Mouse (Mus musculus) heart, adult 2 months (tissue): ENCODE measurements around the gene Satb2. TPM values are rescaled to one million over a fixed set of nuclear protein-coding genes. Genes with fewer than 3 reads are reported as not detected.

ENCODE experiments used
- DNase-seq, 2 experiments: peaks; one replicate each; pipeline ENCODE4 v3.0.0; 2021
- H3K27ac ChIP-seq: fragments of 200-600 bp; 2 replicates; pipeline ENCODE4 v1.8.1; 2022
- H3K27me3 ChIP-seq: fragments of 200-500 bp; 2 replicates; pipeline ENCODE4 v1.6.1; 2012; ENCODE audit warnings: mild to moderate bottlenecking, low read length, inconsistent platforms, mixed read lengths; ENCODE audit not compliant: control insufficient read depth, insufficient read depth
- H3K36me3 ChIP-seq: fragments of 200-500 bp; 2 replicates; pipeline ENCODE4 v1.6.1; 2012; ENCODE audit warnings: low read length, inconsistent platforms; ENCODE audit not compliant: control insufficient read depth, insufficient read depth
- H3K4me1 ChIP-seq: fragments of 200-500 bp; 2 replicates; pipeline ENCODE4 v1.6.1; 2011; ENCODE audit warnings: low read length; ENCODE audit not compliant: control insufficient read depth, insufficient read depth
- H3K4me3 ChIP-seq: fragments of 200-600 bp; 2 replicates; pipeline ENCODE4 v1.8.1; 2022
- H3K79me2 ChIP-seq: fragments of 200-500 bp; replicated peaks from 2 replicates; pipeline ENCODE4 v1.6.1; 2012; ENCODE audit warnings: mild to moderate bottlenecking, inconsistent platforms, low read length, moderate library complexity, mixed read lengths; ENCODE audit not compliant: control insufficient read depth, insufficient read depth
- H3K9ac ChIP-seq: fragments of 200-500 bp; 2 replicates; pipeline ENCODE4 v1.6.1; 2012; ENCODE audit warnings: low read depth, mild to moderate bottlenecking, control low read depth, inconsistent platforms, low read length, mixed read lengths
- CTCF ChIP-seq: fragments of 200-600 bp; IDR thresholded peaks from 2 replicates; pipeline ENCODE4 v1.8.1; 2022; ENCODE audit warnings: antibody characterized with exemption, mild to moderate bottlenecking, moderate library complexity
- EP300 ChIP-seq: fragments of 200-500 bp; IDR thresholded peaks from 2 replicates; pipeline ENCODE4 v1.6.1; 2011; ENCODE audit warnings: low read depth, low read length, control low read depth; ENCODE audit not compliant: insufficient read depth
- POLR2A ChIP-seq: fragments of 200-500 bp; IDR thresholded peaks from 2 replicates; pipeline ENCODE4 v1.6.1; 2011; ENCODE audit warnings: mild to moderate bottlenecking, low read depth, low read length, control low read depth; ENCODE audit not compliant: insufficient read depth
- WGBS: fragments of 180-500 bp; shearing (Covaris S2); methylation state at CpG from one replicate; pipeline ENCODE4 v1.1.7; 2018; 5-methylcytosine and 5-hydroxymethylcytosine counted together
- intact Hi-C: fragments of 180-260 bp; cut with DNase I; formaldehyde crosslinking; loops from one replicate; pipeline ENCODE4 v1.15.1; 2025
- microRNA-seq, 2 experiments: library from miRNA; unstranded; fragments of <30 nt; microRNA quantifications; one replicate each; pipeline ENCODE4 v1.2.0; 2021
- polyA plus RNA-seq: library from polyadenylated mRNA; depleted of rRNA; stranded (reverse); fragments of >200 nt; gene quantifications from 2 replicates; pipeline ENCODE4 v1.2.3, GENCODE M21; 2012
- total RNA-seq, 2 experiments: library from RNA; stranded (reverse); gene quantifications; 2 replicates each; pipeline ENCODE4 v1.2.3; 2021

The Satb2 gene
- total and polyA plus RNA-seq, 3 experiments, result 0.14 to 0.39 (median 0.25) TPM

- no peaks in the 10 kb centered on the region for H3K36me3 ChIP-seq
- no peak for DNase-seq
- 74% methylated on average over 1 of the region's 1 CpGs for WGBS
- no peak overlapping the region for H3K9ac ChIP-seq
- H3K27ac ChIP-seq, result no peak overlapping the region
- no peaks in the 10 kb centered on the region for H3K4me1 ChIP-seq
- intact Hi-C loops, result no loop called here
- TF ChIP-seq POLR2A (no peak), CTCF (no peak), EP300 (no peak)
- H3K79me2 ChIP-seq, result no peaks in the 10 kb centered on the region
- H3K4me3 ChIP-seq, result no peak overlapping the region
- no peaks in the 10 kb centered on the region for H3K27me3 ChIP-seq
Measured at GRCm38 (mm10) chr1:56761512-56761911, 216.9 kb downstream of the Satb2 start.

GRCm38 (mm10) chr1:56753283-56753682, 225.2 kb downstream of the Satb2 start:
- no peak overlapping the region for H3K9ac ChIP-seq
- WGBS, result 24% methylated on average over 1 of the region's 1 CpGs
- H3K27me3 ChIP-seq, result no peaks in the 10 kb centered on the region
- H3K4me3 ChIP-seq, result no peak overlapping the region
- no peak for TF ChIP-seq POLR2A
- TF ChIP-seq CTCF, result no peak
- no peak for TF ChIP-seq EP300
- no peak for DNase-seq
- H3K27ac ChIP-seq, result no peak overlapping the region
- no peaks in the 10 kb centered on the region for H3K4me1 ChIP-seq
- H3K36me3 ChIP-seq, result no peaks in the 10 kb centered on the region
- no peaks in the 10 kb centered on the region for H3K79me2 ChIP-seq
- intact Hi-C loops, result no loop called here

- Histone ChIP-seq H3K27me3 (no peaks in the 10 kb centered on the region), H3K36me3 (no peaks in the 10 kb centered on the region), H3K4me3 (no peak overlapping the region), H3K9ac (no peak overlapping the region), H3K27ac (no peak overlapping the region), H3K79me2 (no peaks in the 10 kb centered on the region), H3K4me1 (no peaks in the 10 kb centered on the region)
- TF ChIP-seq POLR2A (no peak), EP300 (no peak), CTCF (no peak)
- no peak for DNase-seq
- intact Hi-C loops, result no loop called here
- 83% methylated on average over 2 of the region's 2 CpGs for WGBS
Measured at GRCm38 (mm10) chr1:56750693-56751092, 227.8 kb downstream of the Satb2 start.

- H3K4me3 ChIP-seq, result no peak overlapping the region
- intact Hi-C loops, result no loop called here
- no peaks in the 10 kb centered on the region for H3K4me1 ChIP-seq
- H3K27me3 ChIP-seq, result no peaks in the 10 kb centered on the region
- DNase-seq, result no peak
- no peak overlapping the region for H3K9ac ChIP-seq
- H3K27ac ChIP-seq, result no peak overlapping the region
- H3K79me2 ChIP-seq, result no peaks in the 10 kb centered on the region
- H3K36me3 ChIP-seq, result no peaks in the 10 kb centered on the region
- WGBS, result 80% methylated on average over 16 of the region's 16 CpGs
- no peak for TF ChIP-seq EP300
- no peak for TF ChIP-seq POLR2A
- TF ChIP-seq CTCF, result no peak
Measured at GRCm38 (mm10) chr1:56749629-56750311, 228.7 kb downstream of the Satb2 start.

GRCm38 (mm10) chr1:56748876-56749493, 229.5 kb downstream of the Satb2 start:
- no peak for DNase-seq
- no peak overlapping the region for H3K4me3 ChIP-seq
- no peaks in the 10 kb centered on the region for H3K27me3 ChIP-seq
- no peak overlapping the region for H3K9ac ChIP-seq
- TF ChIP-seq EP300, result no peak
- TF ChIP-seq POLR2A, result no peak
- no peak for TF ChIP-seq CTCF
- no peaks in the 10 kb centered on the region for H3K79me2 ChIP-seq
- intact Hi-C loops, result no loop called here
- H3K4me1 ChIP-seq, result no peaks in the 10 kb centered on the region
- 86% methylated on average over 11 of the region's 11 CpGs for WGBS
- H3K36me3 ChIP-seq, result no peaks in the 10 kb centered on the region
- H3K27ac ChIP-seq, result no peak overlapping the region

Small RNAs within 50 kb of the gene (microRNA-seq; reads per million reads assigned to microRNA genes)
- 0 reads per million in 2 experiments for gene Gm23943
